Mouse (Mus musculus): ENCODE measurements around the gene Rpl38.

The Rpl38 gene

GRCm38 (mm10) chr11:114704071-114704913, 36.0 kb downstream of the Rpl38 start:
- no peak for DNase-seq (ENCODE audit: low spot score)

DNA sequence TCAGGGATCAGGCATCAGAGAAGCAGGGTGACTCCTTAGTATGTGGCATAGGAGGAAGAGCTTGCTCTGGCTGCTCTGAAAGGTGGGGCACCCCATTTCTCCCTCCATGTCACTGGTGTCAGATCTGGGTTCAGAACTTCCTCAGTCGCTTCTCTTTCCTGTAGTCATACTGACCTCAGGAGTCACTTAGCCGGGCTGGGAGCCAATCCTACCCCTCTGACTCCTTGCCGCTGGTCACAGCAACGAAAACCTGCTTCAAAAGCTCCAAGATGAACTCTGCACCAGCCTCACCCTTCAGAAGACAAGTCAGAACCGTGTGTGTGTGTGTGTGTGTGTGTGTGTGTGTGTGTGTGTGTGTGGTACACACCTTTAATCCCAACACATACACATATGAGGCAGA, 38.0 kb downstream of the Rpl38 start:
- DNase-seq (ENCODE audit: low spot score), result no peak

DNA sequence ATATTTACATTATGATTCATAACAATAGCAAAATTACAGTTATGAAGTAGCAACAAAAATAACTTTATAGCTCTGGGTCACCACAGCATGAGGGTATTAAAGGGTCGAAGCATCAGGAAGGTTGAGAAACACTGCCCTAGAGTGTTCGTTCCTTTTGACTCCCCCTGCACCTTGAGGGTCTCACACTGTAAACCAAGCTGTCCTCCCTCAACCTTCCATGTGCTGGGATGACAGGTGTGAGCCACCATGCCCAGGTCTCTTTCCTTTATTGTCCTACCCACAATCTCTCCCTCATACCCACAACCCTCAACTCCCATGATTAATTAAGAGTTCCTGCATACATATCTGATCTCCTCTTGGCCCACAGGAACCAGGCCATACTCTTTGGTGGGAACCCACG, 43.1 kb downstream of the Rpl38 start:
- no peak for DNase-seq (ENCODE audit: low spot score)

GRCm38 (mm10) chr11:114711861-114712260, 43.5 kb downstream of the Rpl38 start:
- DNase-seq (ENCODE audit: low spot score), result no peak

- no peak for DNase-seq (ENCODE audit: low spot score)
Observed at GRCm38 (mm10) chr11:114714526-114714925, 46.2 kb downstream of the Rpl38 start.

GRCm38 (mm10) chr11:114715531-114715930, 47.2 kb downstream of the Rpl38 start:
- DNase-seq (ENCODE audit: low spot score), result peak; percentile 23

DNA sequence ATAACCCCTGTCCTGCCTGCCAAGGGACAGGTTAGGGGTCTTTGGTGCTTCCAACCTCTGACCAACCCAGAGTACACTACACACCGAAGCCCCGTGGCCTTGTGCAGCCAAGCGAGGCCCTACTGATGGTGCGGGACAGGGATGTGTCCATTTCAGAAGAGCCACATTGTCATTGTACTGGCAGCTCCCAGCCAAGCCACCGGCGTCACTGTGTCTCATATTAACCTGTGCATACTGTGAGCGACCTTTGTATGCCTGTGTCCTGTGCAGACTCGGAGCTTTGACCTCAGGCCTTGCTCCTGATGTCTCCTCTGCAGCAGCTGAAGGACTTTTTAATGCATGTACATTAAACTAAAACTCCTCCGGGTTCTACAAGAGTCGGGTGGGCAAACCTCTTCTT, 52.2 kb downstream of the Rpl38 start:
- no peak for DNase-seq (ENCODE audit: low spot score)
